Mouse (Mus musculus) megakaryocyte, embryonic 14.5 days (primary cell): ENCODE results near the gene Wipf1. TPM values are rescaled to one million over a fixed set of nuclear protein-coding genes. Genes with fewer than 3 reads are reported as not detected.

ENCODE experiments used
- H3K27me3 ChIP-seq: replicated peaks from 2 replicates; pipeline ENCODE3; 2012; ENCODE audit warnings: inconsistent platforms
- H3K36me3 ChIP-seq: replicated peaks from 2 replicates; pipeline ENCODE3; 2012; ENCODE audit warnings: low read length, inconsistent platforms, mixed read lengths
- H3K4me1 ChIP-seq: 2 replicates; pipeline ENCODE4 v1.6.1; 2012; ENCODE audit warnings: inconsistent platforms
- H3K4me3 ChIP-seq: replicated peaks from 2 replicates; pipeline ENCODE3; 2012; ENCODE audit warnings: moderate library complexity, mild to moderate bottlenecking, inconsistent platforms
- H3K9me3 ChIP-seq: 2 replicates; pipeline ENCODE4 v1.6.1; 2012; ENCODE audit warnings: inconsistent platforms
- FLI1 ChIP-seq: IDR thresholded peaks from 2 replicates; pipeline ENCODE4 v1.6.1; 2012; ENCODE audit warnings: low read length, inconsistent platforms, mixed read lengths
- GATA1 ChIP-seq: IDR thresholded peaks from 3 replicates; pipeline ENCODE4 v1.6.1; 2012; ENCODE audit warnings: mixed read lengths, low read length, inconsistent platforms, borderline replicate concordance
- polyA plus RNA-seq: library from polyadenylated mRNA; stranded (reverse); fragments of >175 nt; gene quantifications from 2 replicates; pipeline ENCODE4 v1.2.3, GENCODE M21; 2012; ENCODE audit warnings: low replicate concordance; ENCODE audit not compliant: insufficient read depth

Gene Wipf1
- 310 and 704 TPM in 2 replicates for polyA plus RNA-seq

DNA sequence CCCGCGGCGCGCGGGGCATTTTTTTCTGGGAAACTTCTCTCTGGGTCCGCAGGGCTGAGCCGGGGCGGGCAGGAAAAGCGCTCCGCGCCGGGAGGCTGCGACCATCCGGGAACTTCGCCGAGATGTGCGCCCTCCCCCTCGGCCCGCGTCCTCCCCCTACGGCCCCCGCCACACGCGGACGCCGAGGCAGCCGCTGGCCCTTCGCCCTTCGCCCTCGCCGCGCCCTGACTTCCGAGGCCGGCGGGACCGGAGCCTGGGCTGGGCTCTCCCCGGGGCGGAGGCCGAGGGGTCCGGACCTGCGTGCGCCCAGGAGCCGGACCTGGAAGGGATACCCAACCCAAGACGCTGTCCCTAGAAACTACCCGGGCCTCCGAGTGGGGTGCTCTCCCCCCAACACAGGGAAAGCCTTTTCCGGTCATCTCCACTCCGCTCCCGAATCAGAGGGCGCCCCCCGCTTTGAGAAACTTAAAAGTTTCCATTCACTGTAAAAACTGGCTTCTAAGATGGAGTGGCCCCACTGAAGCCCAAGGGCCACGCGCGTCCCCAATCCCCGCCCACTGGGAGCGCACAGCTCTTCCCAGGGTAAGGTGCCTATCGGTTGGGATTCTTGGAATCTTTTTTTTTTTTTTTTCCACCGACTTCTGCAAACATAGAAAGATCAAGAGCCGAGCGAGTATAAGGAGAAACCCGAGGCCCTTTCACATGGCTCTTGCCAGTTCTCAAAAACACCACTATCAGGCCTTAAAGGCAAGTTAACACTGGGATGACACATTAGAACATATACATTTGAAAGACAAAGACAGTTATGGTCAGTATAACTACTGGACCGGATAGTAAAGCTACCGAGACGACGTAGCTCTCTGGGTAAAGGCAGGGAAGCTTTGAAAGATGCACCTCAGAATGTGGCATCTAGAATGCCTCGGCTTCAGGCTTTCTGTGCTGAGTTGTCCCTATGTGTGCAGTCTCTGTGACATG lies at the start of gene Wipf1:
Gene Wipf1 (minus strand): TSS at position 379 of the 975 bp plus-strand sequence.
- H3K9me3 ChIP-seq, result no peaks in the 10 kb centered on the region
- TF ChIP-seq GATA1, result no peak

DNA sequence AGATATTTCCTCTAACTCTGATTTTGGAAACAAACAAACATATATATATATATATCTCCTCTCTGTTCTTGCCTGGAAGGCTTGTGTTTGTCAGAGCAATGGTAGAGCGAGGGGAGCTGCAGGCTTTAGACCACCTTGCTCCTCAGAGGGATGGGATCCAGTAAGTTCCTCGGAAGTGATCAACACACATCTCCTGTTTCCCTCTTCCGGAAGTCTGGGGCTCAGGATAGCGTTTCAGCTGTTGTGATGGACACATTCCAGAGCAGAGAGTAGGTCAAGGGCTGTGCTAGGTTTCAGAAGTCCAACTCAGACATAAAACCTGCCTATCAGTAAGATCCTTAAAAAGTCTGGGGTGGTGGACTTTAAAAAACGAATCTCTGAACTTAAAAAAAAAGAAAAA lies 49.6 kb upstream of the Wipf1 start:
- Histone ChIP-seq H3K36me3 (no peaks in the 10 kb centered on the region), H3K4me3 (no peak overlapping the region), H3K4me1 (peaks cover 22% of the 10 kb centered on the region), H3K27me3 (peaks cover 31% of the 10 kb centered on the region), H3K9me3 (no peaks in the 10 kb centered on the region)
- TF ChIP-seq GATA1, result no peak
- no peak for TF ChIP-seq FLI1

More for the DNA sequence above, at the start of gene Wipf1:
- Histone ChIP-seq H3K4me1 (peaks cover 85% of the 10 kb centered on the region), H3K4me3 (peak within 1 kb of the TSS; percentile 93), H3K36me3 (peaks cover 32% of the 10 kb centered on the region), H3K27me3 (no peaks in the 10 kb centered on the region)

- Histone ChIP-seq H3K36me3 (no peaks in the 10 kb centered on the region), H3K9me3 (no peaks in the 10 kb centered on the region), H3K4me1 (peaks cover 16% of the 10 kb centered on the region), H3K4me3 (no peak overlapping the region), H3K27me3 (peaks cover 35% of the 10 kb centered on the region)
- TF ChIP-seq GATA1, result no peak
- TF ChIP-seq FLI1, result no peak
These were observed 44.9 kb upstream of the Wipf1 start for GRCm38 (mm10) chr2:73574418-73574817.

GRCm38 (mm10) chr2:73573556-73573955 lies 44.0 kb upstream of the Wipf1 start:
- H3K4me3 ChIP-seq, result no peak overlapping the region
- TF ChIP-seq GATA1 (no peak), FLI1 (no peak)
- peaks cover 37% of the 10 kb centered on the region for H3K27me3 ChIP-seq
- H3K9me3 ChIP-seq, result no peaks in the 10 kb centered on the region
- H3K4me1 ChIP-seq, result peaks cover 13% of the 10 kb centered on the region; the same call in 1 of the 2 replicates
- H3K36me3 ChIP-seq, result no peaks in the 10 kb centered on the region

DNA sequence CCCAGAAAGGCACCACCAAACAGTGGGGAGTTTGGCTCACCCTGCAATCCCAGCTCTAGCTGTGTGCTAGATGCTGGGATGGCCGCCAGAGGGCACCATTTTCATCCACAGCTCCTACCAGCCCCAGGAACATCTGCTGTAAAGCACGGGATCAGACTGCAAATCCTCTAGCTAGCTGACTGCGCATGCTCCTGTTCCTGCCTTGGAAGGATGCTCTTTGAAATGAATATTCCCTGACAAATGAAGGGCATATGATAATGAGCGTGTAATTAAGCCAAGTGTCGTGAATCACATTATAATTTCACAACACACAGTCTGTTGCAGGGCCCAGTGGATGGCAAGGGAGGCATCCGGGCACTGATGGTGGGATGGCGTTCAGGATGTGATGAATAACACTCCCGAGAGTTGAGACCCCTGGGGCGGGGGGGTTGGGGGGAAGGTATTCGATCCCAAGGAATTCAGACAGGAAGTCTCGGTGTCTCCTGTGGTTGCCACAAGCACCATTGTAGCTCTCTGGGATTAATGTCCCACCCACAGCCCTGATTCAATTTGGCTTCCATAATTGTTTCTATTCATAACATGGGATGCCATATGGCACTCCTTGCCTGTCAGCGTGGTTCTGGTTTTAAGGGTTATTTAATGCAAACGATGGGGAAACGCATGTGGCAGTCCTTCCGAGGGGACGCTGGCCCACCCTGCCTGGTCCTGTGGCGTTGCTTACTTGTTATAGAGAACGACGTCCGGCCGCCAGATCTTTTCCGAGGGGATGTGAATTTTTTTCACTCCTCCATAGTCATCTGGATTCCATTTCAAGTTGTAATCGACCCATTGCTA lies 43.2 kb upstream of the Wipf1 start:
- Histone ChIP-seq H3K27me3 (peaks cover 39% of the 10 kb centered on the region), H3K9me3 (no peaks in the 10 kb centered on the region), H3K4me1 (peaks cover 18% of the 10 kb centered on the region; the same call in 1 of the 2 replicates), H3K4me3 (no peak overlapping the region), H3K36me3 (no peaks in the 10 kb centered on the region)
- TF ChIP-seq FLI1, result no peak
- TF ChIP-seq GATA1, result no peak

- Histone ChIP-seq H3K4me1 (peaks cover 22% of the 10 kb centered on the region), H3K36me3 (no peaks in the 10 kb centered on the region), H3K4me3 (no peak overlapping the region), H3K9me3 (no peaks in the 10 kb centered on the region), H3K27me3 (peaks cover 36% of the 10 kb centered on the region)
- TF ChIP-seq FLI1 (no peak), GATA1 (no peak)
These were observed 42.4 kb upstream of the Wipf1 start for GRCm38 (mm10) chr2:73571901-73572300.

DNA sequence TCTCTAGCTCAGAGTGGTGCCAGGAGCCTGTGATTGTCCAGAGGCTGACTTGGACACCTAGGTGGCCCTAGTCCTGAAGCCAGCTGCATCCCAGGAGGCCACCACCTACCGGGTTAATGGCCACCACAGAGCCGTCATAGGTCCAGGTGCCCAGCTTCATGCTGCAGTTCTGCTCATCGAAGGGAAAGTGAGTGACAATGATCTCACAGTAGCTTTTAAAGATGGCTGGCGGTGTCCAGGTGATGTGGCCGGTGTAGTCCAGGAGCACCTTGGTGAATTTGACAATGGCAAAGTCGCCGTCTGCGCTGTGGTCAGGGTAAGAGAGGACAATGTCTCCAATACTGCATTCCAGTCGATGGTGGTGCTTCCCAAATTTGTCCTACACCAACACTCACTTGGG lies 41.8 kb upstream of the Wipf1 start:
- H3K36me3 ChIP-seq, result no peaks in the 10 kb centered on the region
- H3K4me1 ChIP-seq, result peaks cover 26% of the 10 kb centered on the region
- H3K27me3 ChIP-seq, result peaks cover 33% of the 10 kb centered on the region
- TF ChIP-seq FLI1, result no peak
- no peak for TF ChIP-seq GATA1
- no peaks in the 10 kb centered on the region for H3K9me3 ChIP-seq
- no peak overlapping the region for H3K4me3 ChIP-seq

DNA sequence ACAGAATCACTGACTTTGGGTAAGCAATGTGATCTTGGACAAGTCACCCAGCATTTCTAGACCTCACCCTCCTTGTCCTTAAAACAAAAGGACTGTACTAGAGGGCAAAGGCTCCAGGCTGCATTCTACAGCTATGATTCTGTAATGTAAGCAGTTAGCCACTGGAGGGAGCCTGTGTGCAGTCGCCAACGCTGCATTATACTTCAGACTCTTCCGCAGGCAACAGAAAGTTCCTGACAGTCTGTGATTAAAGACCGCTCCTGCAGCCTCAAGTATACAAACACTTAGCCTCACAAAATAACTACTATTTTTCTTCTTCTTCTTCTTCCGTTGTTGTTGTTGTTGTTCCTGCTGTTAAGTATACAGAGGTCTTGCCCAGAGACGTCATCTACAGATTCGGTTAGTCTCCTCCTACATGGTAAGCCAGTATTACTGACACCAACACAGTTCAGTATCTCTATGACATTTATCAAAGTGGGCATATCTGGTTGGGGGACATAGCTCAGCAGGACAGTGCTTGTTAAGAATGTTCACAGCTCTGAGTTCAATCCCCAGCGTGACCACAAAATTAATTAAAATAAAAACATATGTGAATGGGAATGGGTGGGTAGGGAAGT lies 37.6 kb upstream of the Wipf1 start:
- H3K27me3 ChIP-seq, result peaks cover 23% of the 10 kb centered on the region
- no peaks in the 10 kb centered on the region for H3K9me3 ChIP-seq
- H3K4me3 ChIP-seq, result peak overlapping the region; percentile 84
- H3K4me1 ChIP-seq, result peaks cover 18% of the 10 kb centered on the region
- no peak for TF ChIP-seq FLI1
- TF ChIP-seq GATA1, result no peak
- H3K36me3 ChIP-seq, result no peaks in the 10 kb centered on the region

DNA sequence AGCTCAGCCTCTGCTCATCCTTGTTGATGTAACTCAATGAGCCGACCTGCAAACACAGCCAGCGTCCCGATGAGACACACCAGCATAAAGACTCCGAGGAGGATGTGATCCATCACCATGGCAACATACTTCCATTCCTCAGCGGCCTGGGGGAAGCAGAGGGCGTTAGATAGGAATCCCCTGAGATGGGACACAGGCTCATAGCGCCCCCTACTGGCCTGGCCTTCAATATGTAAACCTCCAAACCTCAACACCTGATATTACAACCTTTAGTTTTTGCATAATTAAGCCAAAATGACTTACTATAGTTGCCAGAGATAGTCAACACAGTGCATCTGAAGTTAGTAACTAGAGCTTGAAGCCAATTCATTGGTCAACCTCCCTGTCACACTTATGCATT lies 36.6 kb upstream of the Wipf1 start:
- H3K27me3 ChIP-seq, result peaks cover 19% of the 10 kb centered on the region
- TF ChIP-seq GATA1 (no peak), FLI1 (no peak)
- peaks cover 26% of the 10 kb centered on the region for H3K4me1 ChIP-seq
- no peaks in the 10 kb centered on the region for H3K9me3 ChIP-seq
- no peaks in the 10 kb centered on the region for H3K36me3 ChIP-seq
- no peak overlapping the region for H3K4me3 ChIP-seq

GRCm38 (mm10) chr2:73563690-73564089 lies 34.2 kb upstream of the Wipf1 start:
- no peak for TF ChIP-seq GATA1
- TF ChIP-seq FLI1, result no peak
- Histone ChIP-seq H3K4me3 (no peak overlapping the region), H3K4me1 (peaks cover 26% of the 10 kb centered on the region), H3K36me3 (no peaks in the 10 kb centered on the region), H3K9me3 (peaks cover 14% of the 10 kb centered on the region), H3K27me3 (peaks cover 10% of the 10 kb centered on the region)
